Mouse (Mus musculus) ES-Bruce4 (cell line): ENCODE results near the gene Adamts13. TPM values are rescaled to one million over a fixed set of nuclear protein-coding genes. Genes with fewer than 3 reads are reported as not detected.

Source experiments
- H3K27ac ChIP-seq: 2 replicates; pipeline ENCODE4 v1.5.1; 2012; ENCODE audit warnings: low read length, inconsistent platforms; ENCODE audit not compliant: insufficient read depth
- H3K27me3 ChIP-seq: 2 replicates; pipeline ENCODE4 v1.6.1; 2012; ENCODE audit warnings: mild to moderate bottlenecking, low read length, inconsistent platforms; ENCODE audit not compliant: control insufficient read depth, poor library complexity, insufficient read depth, severe bottlenecking
- H3K36me3 ChIP-seq: 2 replicates; pipeline ENCODE4 v1.6.1; 2012; ENCODE audit warnings: inconsistent platforms, mild to moderate bottlenecking, low read length, moderate library complexity; ENCODE audit not compliant: control insufficient read depth, poor library complexity, insufficient read depth, severe bottlenecking
- H3K4me1 ChIP-seq: one replicate; pipeline ENCODE4 v1.8.1; 2011; ENCODE audit warnings: low read length; ENCODE audit not compliant: control insufficient read depth, insufficient read depth
- H3K4me3 ChIP-seq: 2 replicates; pipeline ENCODE4 v1.5.1; 2011; ENCODE audit warnings: low read depth, mild to moderate bottlenecking, low read length
- H3K9ac ChIP-seq: 2 replicates; pipeline ENCODE4 v1.6.1; 2012; ENCODE audit warnings: low read depth, mild to moderate bottlenecking, inconsistent platforms; ENCODE audit not compliant: poor library complexity, severe bottlenecking
- H3K9me3 ChIP-seq: replicated peaks from 2 replicates; pipeline ENCODE4 v1.6.1; 2012; ENCODE audit warnings: mild to moderate bottlenecking, low read length, inconsistent platforms; ENCODE audit not compliant: control insufficient read depth, poor library complexity, insufficient read depth, severe bottlenecking
- CTCF ChIP-seq: IDR thresholded peaks from one replicate; pipeline ENCODE4 v1.8.1; 2011; ENCODE audit warnings: low read depth, low read length
- EP300 ChIP-seq: IDR thresholded peaks from 2 replicates; pipeline ENCODE4 v1.6.1; 2011; ENCODE audit warnings: low read depth, low read length; ENCODE audit not compliant: insufficient read depth
- POLR2A ChIP-seq: IDR thresholded peaks from one replicate; pipeline ENCODE4 v1.8.1; 2011; ENCODE audit warnings: low read length; ENCODE audit not compliant: insufficient read depth
- polyA plus RNA-seq: library from polyadenylated mRNA; stranded (reverse); fragments of >200 nt; gene quantifications from 2 replicates; pipeline ENCODE4 v1.2.4, GENCODE M21; 2011; ENCODE audit warnings: low read depth; ENCODE audit not compliant: missing spikeins, insufficient read depth, insufficient read length

Gene Adamts13
- polyA plus RNA-seq, 1 experiment: not detected

GRCm38 (mm10) chr2:26984640-26985039, 11.4 kb downstream of the Adamts13 start:
- Histone ChIP-seq H3K4me1 (no peaks in the 10 kb centered on the region), H3K9me3 (no peaks in the 10 kb centered on the region), H3K36me3 (no peaks in the 10 kb centered on the region), H3K27ac (no peak overlapping the region), H3K27me3 (no peaks in the 10 kb centered on the region), H3K4me3 (no peak overlapping the region), H3K9ac (no peak overlapping the region)
- no peak for TF ChIP-seq POLR2A
- no peak for TF ChIP-seq EP300
- TF ChIP-seq CTCF: no peak

- Histone ChIP-seq H3K27ac (no peak overlapping the region), H3K9ac (no peak overlapping the region), H3K36me3 (no peaks in the 10 kb centered on the region), H3K4me1 (no peaks in the 10 kb centered on the region), H3K9me3 (no peaks in the 10 kb centered on the region), H3K27me3 (no peaks in the 10 kb centered on the region), H3K4me3 (no peak overlapping the region)
- TF ChIP-seq POLR2A (no peak), CTCF (no peak), EP300 (no peak)
These were observed 20.7 kb downstream of the Adamts13 start for GRCm38 (mm10) chr2:26993936-26994335.

- no peaks in the 10 kb centered on the region for H3K27me3 ChIP-seq
- TF ChIP-seq POLR2A: no peak
- no peak for TF ChIP-seq CTCF
- TF ChIP-seq EP300: no peak
- no peaks in the 10 kb centered on the region for H3K9me3 ChIP-seq
- H3K9ac ChIP-seq: no peak overlapping the region
- H3K4me1 ChIP-seq: no peaks in the 10 kb centered on the region
- H3K4me3 ChIP-seq: no peak overlapping the region
- no peak overlapping the region for H3K27ac ChIP-seq
- no peaks in the 10 kb centered on the region for H3K36me3 ChIP-seq
These were observed 24.3 kb downstream of the Adamts13 start for GRCm38 (mm10) chr2:26997498-26997897.

- TF ChIP-seq CTCF (no peak), POLR2A (no peak), EP300 (no peak)
- H3K4me3 ChIP-seq: no peak overlapping the region
- H3K36me3 ChIP-seq: no peaks in the 10 kb centered on the region
- H3K9me3 ChIP-seq: no peaks in the 10 kb centered on the region
- H3K9ac ChIP-seq: no peak overlapping the region
- H3K27ac ChIP-seq: no peak overlapping the region
- no peaks in the 10 kb centered on the region for H3K4me1 ChIP-seq
- no peaks in the 10 kb centered on the region for H3K27me3 ChIP-seq
These were observed 24.8 kb downstream of the Adamts13 start for GRCm38 (mm10) chr2:26997993-26998392.

- H3K27me3 ChIP-seq: no peaks in the 10 kb centered on the region
- no peak overlapping the region for H3K4me3 ChIP-seq
- H3K9me3 ChIP-seq: no peaks in the 10 kb centered on the region
- TF ChIP-seq EP300: no peak
- TF ChIP-seq POLR2A: no peak
- TF ChIP-seq CTCF: no peak
- peaks cover 1% of the 10 kb centered on the region for H3K4me1 ChIP-seq
- H3K9ac ChIP-seq: no peak overlapping the region
- no peaks in the 10 kb centered on the region for H3K36me3 ChIP-seq
- H3K27ac ChIP-seq: no peak overlapping the region
These were observed 33.0 kb downstream of the Adamts13 start for GRCm38 (mm10) chr2:27006255-27006654.

GRCm38 (mm10) chr2:27007701-27008100, 34.5 kb downstream of the Adamts13 start:
- Histone ChIP-seq H3K27ac (no peak overlapping the region), H3K4me3 (no peak overlapping the region), H3K9ac (no peak overlapping the region), H3K9me3 (no peaks in the 10 kb centered on the region), H3K27me3 (no peaks in the 10 kb centered on the region), H3K36me3 (no peaks in the 10 kb centered on the region), H3K4me1 (peaks cover 1% of the 10 kb centered on the region)
- no peak for TF ChIP-seq CTCF
- no peak for TF ChIP-seq EP300
- TF ChIP-seq POLR2A: no peak
